Mouse (Mus musculus) thymus, adult 2 months (tissue): ENCODE measurements around the gene Fam207a.

ENCODE experiments used
- CTCF ChIP-seq: fragments of 200-500 bp; IDR thresholded peaks from 2 replicates; pipeline ENCODE4 v1.5.1; 2012; ENCODE audit warnings: mild to moderate bottlenecking, control low read depth, low read length, moderate library complexity, borderline replicate concordance; ENCODE audit not compliant: control insufficient read depth, poor library complexity, insufficient read depth; ENCODE audit errors: extremely low read depth
- POLR2A ChIP-seq: fragments of 200-500 bp; IDR thresholded peaks from 2 replicates; pipeline ENCODE4 v1.6.1; 2012; ENCODE audit warnings: mild to moderate bottlenecking, low read length, control low read depth, moderate library complexity; ENCODE audit not compliant: control insufficient read depth, poor library complexity, insufficient read depth; ENCODE audit errors: extremely low read depth

DNA sequence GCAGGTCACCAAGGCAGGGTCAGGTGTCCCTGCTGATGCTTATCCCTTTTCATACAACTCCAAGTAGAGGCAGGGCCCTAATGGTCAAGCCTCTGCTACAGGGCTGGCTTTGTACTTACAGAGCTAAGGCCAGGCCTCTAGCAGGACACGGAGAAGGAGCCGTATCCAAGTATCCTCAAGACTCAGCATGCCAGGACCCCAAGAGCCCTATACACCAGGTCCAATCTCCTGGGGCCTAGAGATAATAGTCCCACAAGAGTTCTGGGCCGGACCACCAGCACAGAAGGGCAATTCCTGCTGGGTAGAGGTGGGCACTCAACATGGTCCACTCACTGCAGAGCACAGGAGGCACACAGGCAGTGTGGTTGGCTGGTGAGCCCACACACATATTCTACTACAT, 6.8 kb downstream of the Fam207a start:
- no peak for TF ChIP-seq CTCF
- no peak for TF ChIP-seq POLR2A
